Mouse (Mus musculus): Measurements from ENCODE around the gene Pdlim1. TPM values are rescaled to one million over a fixed set of nuclear protein-coding genes. Genes with fewer than 3 reads are reported as not detected.
A peak's percentile ranks its signal among the peaks of the same experiment; 100 is the strongest.
"Not testable (repeated sequence)": the region's sequence is repeated elsewhere in the genome, so short reads cannot be mapped to it uniquely, and the experiment has no call there.

The Pdlim1 gene
- total RNA-seq, 2 experiments from 2014 or later = 22.7 to 25.0 TPM

GRCm38 (mm10) chr19:40247268-40247666, 24.4 kb downstream of the Pdlim1 start:
- DNase-seq (ENCODE audit: low spot score in 2 of 2) = no peak

- DNase-seq (ENCODE audit: low spot score in 2 of 2) = no peak
Observed at GRCm38 (mm10) chr19:40246646-40247267, 24.9 kb downstream of the Pdlim1 start.

GRCm38 (mm10) chr19:40240838-40241689, 30.6 kb downstream of the Pdlim1 start:
- DNase-seq (ENCODE audit: low spot score in 2 of 2) = no peak

- DNase-seq (ENCODE audit: low spot score in 2 of 2) = no peak
Observed at GRCm38 (mm10) chr19:40240360-40240759, 31.3 kb downstream of the Pdlim1 start.

- no peak for DNase-seq (ENCODE audit: low spot score in 2 of 2)
Observed at GRCm38 (mm10) chr19:40238175-40238850, 33.3 kb downstream of the Pdlim1 start.

GRCm38 (mm10) chr19:40232560-40232959, 39.1 kb downstream of the Pdlim1 start:
- no peak for DNase-seq (ENCODE audit: low spot score in 2 of 2)

- no peak for DNase-seq (ENCODE audit: low spot score in 2 of 2)
Observed at GRCm38 (mm10) chr19:40231825-40232541, 39.7 kb downstream of the Pdlim1 start.

- DNase-seq (ENCODE audit: low spot score in 2 of 2) = no peak
Observed at GRCm38 (mm10) chr19:40231074-40231738, 40.4 kb downstream of the Pdlim1 start.

- DNase-seq (ENCODE audit: low spot score in 2 of 2) = no peak
Observed at GRCm38 (mm10) chr19:40226516-40227151, 45.0 kb downstream of the Pdlim1 start.

- no peak for DNase-seq (ENCODE audit: low spot score in 2 of 2)
Observed at GRCm38 (mm10) chr19:40225761-40226110, 45.9 kb downstream of the Pdlim1 start.

- peak; percentile 84 to 90 for DNase-seq (ENCODE audit: low spot score in 2 of 2)
Observed at GRCm38 (mm10) chr19:40225102-40225760, 46.4 kb downstream of the Pdlim1 start.

- DNase-seq (ENCODE audit: low spot score in 2 of 2) = not testable (repeated sequence)
Observed at GRCm38 (mm10) chr19:40222307-40222706, 49.3 kb downstream of the Pdlim1 start.

GRCm38 (mm10) chr19:40220878-40221277, 50.8 kb downstream of the Pdlim1 start:
- DNase-seq (ENCODE audit: low spot score in 2 of 2) = no peak

- DNase-seq (ENCODE audit: low spot score in 2 of 2) = not testable (repeated sequence)
Observed at GRCm38 (mm10) chr19:40202947-40203346, 68.7 kb downstream of the Pdlim1 start.

GRCm38 (mm10) chr19:40190596-40190995, 81.0 kb downstream of the Pdlim1 start:
- no peak for DNase-seq (ENCODE audit: low spot score in 2 of 2)

- DNase-seq (ENCODE audit: low spot score in 2 of 2) = no peak
Observed at GRCm38 (mm10) chr19:40187160-40187559, 84.5 kb downstream of the Pdlim1 start, which contains the start of gene Cyp2c70. Gene Cyp2c70, minus strand, starts transcription at chr19:40187333.

- DNase-seq (ENCODE audit: low spot score in 2 of 2) = peak; percentile 6 to 23
Observed at GRCm38 (mm10) chr19:40183600-40183999, 88.0 kb downstream of the Pdlim1 start.

GRCm38 (mm10) chr19:40178311-40178710, 93.3 kb downstream of the Pdlim1 start:
- DNase-seq (ENCODE audit: low spot score in 2 of 2) = no peak
